Mouse (Mus musculus): Measurements from ENCODE around the gene Trim30b. TPM values are rescaled to one million over a fixed set of nuclear protein-coding genes. Genes with fewer than 3 reads are reported as not detected.

The Trim30b gene
- polyA plus RNA-seq, 1 experiment, result 0.07 TPM

DNA sequence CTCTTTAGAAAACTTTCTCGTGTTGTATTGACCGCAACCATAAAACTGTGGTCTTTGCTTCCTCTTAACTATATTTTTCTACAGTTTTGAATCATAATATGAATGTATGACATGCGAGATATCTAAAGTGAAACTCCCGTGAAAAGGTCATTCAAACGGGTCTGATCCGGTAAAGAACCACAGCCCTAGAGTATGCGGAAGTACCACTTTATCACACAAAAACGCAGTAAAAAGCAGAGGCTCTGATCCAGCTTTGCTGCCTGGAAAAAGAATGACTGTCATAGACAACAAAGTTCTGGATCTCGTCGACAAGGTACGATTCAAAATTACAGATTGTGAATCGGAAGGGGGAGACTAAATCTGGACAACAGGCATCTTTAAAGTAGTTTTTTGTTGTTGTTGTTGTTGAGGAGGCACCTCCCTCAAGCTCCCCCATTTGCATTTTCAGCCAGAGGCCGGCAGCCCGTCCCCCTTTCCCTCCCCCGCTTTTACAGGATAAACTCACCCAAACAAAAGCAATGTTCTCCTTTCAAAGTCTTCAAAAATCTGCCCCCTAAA, 54.8 kb downstream of the Trim30b start:
- H3K4me3 ChIP-seq (ENCODE audit: control insufficient read depth, low read depth, low read length), result peak overlapping the region; percentile 59
- peak overlapping the region; percentile 25 for H3K27ac ChIP-seq (ENCODE audit: control insufficient read depth, insufficient read depth, low read depth, low read length)
- TF ChIP-seq POLR2A (IDR thresholded peaks at IDR 0.05; ENCODE audit: control insufficient read depth, low read depth, low read length), result no peak
- no peak for TF ChIP-seq CTCF (IDR thresholded peaks at IDR 0.05; ENCODE audit: control insufficient read depth, insufficient read depth, insufficient replicate concordance, low read depth, low read length)
- H3K27me3 ChIP-seq (ENCODE audit: control insufficient read depth, insufficient read depth, low read length), result no peaks in the 10 kb centered on the region
- no peaks in the 10 kb centered on the region for H3K4me1 ChIP-seq (ENCODE audit: control insufficient read depth, insufficient read depth, low read length)
- H3K36me3 ChIP-seq (ENCODE audit: control insufficient read depth, insufficient read depth, low read length), result no peaks in the 10 kb centered on the region

Other genes starting within 250 kb of the Trim30b start
- gene Ubqln5, start 240.1 kb downstream of the Trim30b start, polyA plus RNA-seq (2012; rRNA removed), result 101 and 104 TPM in 2 replicates
- 0.17 and 0.51 TPM in 2 replicates for gene Olfr643, start 232.5 kb downstream of the Trim30b start, polyA plus RNA-seq (2012; rRNA removed)
- 434 and 492 TPM in 2 replicates for gene Ubqln3, start 226.6 kb downstream of the Trim30b start, polyA plus RNA-seq (2012; rRNA removed)
- gene Ubqlnl, start 219.3 kb downstream of the Trim30b start, polyA plus RNA-seq (2012; rRNA removed), result 257 and 316 TPM in 2 replicates
- gene Olfm5, start 205.1 kb downstream of the Trim30b start, polyA plus RNA-seq (2012; rRNA removed), result not detected in 2 replicates
- 0.07 and 0.09 TPM in 2 replicates for gene Olfr648, start 186.5 kb downstream of the Trim30b start, polyA plus RNA-seq (2012; rRNA removed)
- not detected in 2 replicates for gene Olfr649, start 173.9 kb downstream of the Trim30b start, polyA plus RNA-seq (2012; rRNA removed)
- gene Trim6, start 151.1 kb downstream of the Trim30b start, polyA plus RNA-seq (2012; rRNA removed), result 1.9 and 2.4 TPM in 2 replicates
- gene Trim34a, start 125.4 kb downstream of the Trim30b start, polyA plus RNA-seq (2012; rRNA removed), result 1.0 and 1.2 TPM in 2 replicates
- 0.11 and 0.16 TPM in 2 replicates for gene Trim5, start 81.8 kb downstream of the Trim30b start, polyA plus RNA-seq (2012; rRNA removed)
- 0.54 and 1.1 TPM in 2 replicates for gene Trim12a, start 54.4 kb downstream of the Trim30b start, polyA plus RNA-seq (2012; rRNA removed)
- 0.24 and 0.74 TPM in 2 replicates for gene Trim34b, start 40.4 kb downstream of the Trim30b start, polyA plus RNA-seq (2012; rRNA removed)
- gene Trim12c, start 16.5 kb downstream of the Trim30b start, polyA plus RNA-seq (2012; rRNA removed), result 0.40 and 0.98 TPM in 2 replicates
- not detected in 2 replicates for gene Trim30c, start 31.0 kb upstream of the Trim30b start, polyA plus RNA-seq (2012; rRNA removed)
- gene Trim30a, start 95.3 kb upstream of the Trim30b start, polyA plus RNA-seq (2012; rRNA removed), result 0.17 and 0.32 TPM in 2 replicates
- gene Trim30d, start 138.0 kb upstream of the Trim30b start, polyA plus RNA-seq (2012; rRNA removed), result 0.25 and 0.38 TPM in 2 replicates
- gene Olfr651, start 180.2 kb upstream of the Trim30b start, polyA plus RNA-seq (2012; rRNA removed), result not detected in 2 replicates
- 0.20 TPM in 1 of 2 replicates, not detected in the other for gene Olfr652, start 191.0 kb upstream of the Trim30b start, polyA plus RNA-seq (2012; rRNA removed)
- gene Olfr653, start 207.4 kb upstream of the Trim30b start, polyA plus RNA-seq (2012; rRNA removed), result 0.06 and 0.19 TPM in 2 replicates
- 0.64 and 0.87 TPM in 2 replicates for gene Olfr654, start 217.1 kb upstream of the Trim30b start, polyA plus RNA-seq (2012; rRNA removed)
- gene Olfr655, start 231.9 kb upstream of the Trim30b start, polyA plus RNA-seq (2012; rRNA removed), result not detected in 2 replicates
- gene Olfr656, start 244.1 kb upstream of the Trim30b start, polyA plus RNA-seq (2012; rRNA removed), result not detected in 2 replicates